Mouse (Mus musculus): ENCODE results near the gene Them7.

DNA sequence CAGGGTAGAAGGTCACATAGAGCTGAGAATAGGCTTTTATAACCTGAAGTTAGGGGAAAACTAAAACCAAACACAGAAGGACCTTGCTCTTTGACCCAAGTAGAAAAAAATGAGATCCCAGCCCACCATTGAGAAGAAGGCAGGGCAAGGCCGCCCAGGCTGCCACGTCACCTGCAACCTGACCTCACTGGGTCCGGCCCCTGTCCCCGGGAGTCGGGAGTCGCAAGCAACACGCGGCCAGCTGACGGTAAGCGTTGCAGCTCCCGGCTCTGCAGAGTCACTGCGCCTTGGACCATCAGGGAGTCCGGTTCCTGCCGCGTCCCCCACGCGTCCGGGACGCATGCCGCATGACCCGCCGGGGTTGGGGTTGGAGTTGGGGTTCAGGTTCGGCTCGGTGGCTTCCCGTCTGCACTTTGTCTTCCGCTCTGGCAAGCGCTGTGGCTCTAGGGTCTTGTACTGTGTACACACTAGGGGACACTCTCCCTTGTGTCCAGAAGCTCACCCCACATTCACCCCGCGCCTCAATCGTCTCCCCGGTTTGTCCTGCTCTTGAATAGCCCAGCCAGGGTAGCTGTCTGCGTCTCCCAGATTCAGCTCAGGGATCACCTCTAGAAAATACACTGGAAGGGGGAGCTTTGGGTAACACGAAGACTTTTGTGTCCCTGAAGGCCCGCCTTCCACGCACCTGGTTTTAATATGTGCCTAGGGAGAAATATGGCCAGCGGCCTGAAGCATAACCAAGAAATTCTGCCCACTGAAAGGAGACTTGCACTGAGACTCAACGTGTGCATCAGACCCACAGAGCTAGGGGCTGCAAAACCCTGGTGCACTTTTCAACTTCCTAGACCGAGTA is at the start of gene Them7:
- TF ChIP-seq CTCF (IDR thresholded peaks at IDR 0.05; ENCODE audit: borderline replicate concordance, insufficient read depth, low read length) (no peak), POLR2A (IDR thresholded peaks at IDR 0.05; ENCODE audit: low read depth, low read length) (no peak)

Data from embryonic fibroblast, embryonic 13.5 days (primary cell).